Mouse (Mus musculus): ENCODE results near the gene Arap1. TPM values are rescaled to one million over a fixed set of nuclear protein-coding genes. Genes with fewer than 3 reads are reported as not detected.

Arap1 gene
- total and polyA plus RNA-seq, 3 experiments = 21.2 to 46.1 (median 38.5) TPM

DNA sequence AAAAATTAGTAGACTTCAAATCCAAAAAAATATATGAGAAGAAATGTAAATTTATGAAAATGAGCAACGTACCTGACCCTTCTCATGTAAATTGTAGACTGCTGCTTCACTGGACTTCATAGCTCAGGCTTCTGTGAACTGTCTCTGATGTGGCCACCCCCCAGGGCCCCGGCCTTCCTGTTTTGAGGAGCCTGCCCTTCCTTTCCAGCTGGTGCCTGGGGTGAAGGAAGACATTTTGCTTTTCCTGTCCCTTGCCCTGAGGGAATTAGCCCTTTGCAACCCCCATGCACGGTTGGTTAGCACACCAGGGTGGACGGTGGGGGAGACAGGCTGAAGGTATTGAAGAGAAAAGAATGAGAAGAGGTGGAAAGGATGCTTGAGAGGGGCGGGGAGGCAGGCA is 108.9 kb downstream of the Arap1 start:
- dilution Hi-C loops (cut with MboI; ENCODE audit: extremely low pct_ligation_motif_present, extremely low pct_unique_long_range_greater_than_20kb, low sequenced_read_pairs) = no loop called here
- no peak overlapping the region for H3K4me2 ChIP-seq (ENCODE audit: insufficient read depth, low read depth, poor library complexity, severe bottlenecking)
- H3K9me3 ChIP-seq (replicated peaks; ENCODE audit: low read length) = no peaks in the 10 kb centered on the region
- H3K9ac ChIP-seq (ENCODE audit: insufficient read depth, low read depth) = no peak overlapping the region
- peaks cover 2 to 57% of the 10 kb centered on the region in 2 experiments; a peak in 3 of 4 replicates for H3K4me1 ChIP-seq (ENCODE audit: control insufficient read depth in 1 of 2, insufficient read depth in 2 of 2)
- no peak for DNase-seq (ENCODE audit: extremely low read depth)
- H3K27ac ChIP-seq (ENCODE audit: insufficient read depth, low read depth) = no peak overlapping the region
- H3K36me3 ChIP-seq (replicated peaks in 1 of 2; ENCODE audit: control insufficient read depth in 1 of 2, insufficient read depth in 1 of 2, low read length in 1 of 2) = no peaks in the 10 kb centered on the region
- H3K79me2 ChIP-seq (replicated peaks; ENCODE audit: control insufficient read depth, extremely low read depth, insufficient read depth, poor library complexity, severe bottlenecking) = no peaks in the 10 kb centered on the region
- no peak for TF ChIP-seq JUND (conservative IDR thresholded peaks at IDR 0.05; ENCODE audit: low read depth, low read length)
- TF ChIP-seq JUN (IDR thresholded peaks at IDR 0.05; ENCODE audit: insufficient read depth, low read depth, low read length) = no peak
- no peak for TF ChIP-seq TCF12 (IDR thresholded peaks at IDR 0.05; ENCODE audit: low read depth, low read length)
- TF ChIP-seq MEF2A (IDR thresholded peaks at IDR 0.05; ENCODE audit: borderline replicate concordance, low read depth, low read length) = no peak
- TF ChIP-seq ZNF384 (IDR thresholded peaks at IDR 0.05; ENCODE audit: low read depth, low read length) = no peak
- TF ChIP-seq SIN3A (IDR thresholded peaks at IDR 0.05; ENCODE audit: low read length) = no peak
- TF ChIP-seq BHLHE40 (IDR thresholded peaks at IDR 0.05; ENCODE audit: low read depth, low read length) = no peak
- no peak for TF ChIP-seq CHD2 (IDR thresholded peaks at IDR 0.05; ENCODE audit: low read length)
- TF ChIP-seq NELFE (IDR thresholded peaks at IDR 0.05; ENCODE audit: low read depth, low read length) = no peak
- no peak for TF ChIP-seq KAT2A (IDR thresholded peaks at IDR 0.05; ENCODE audit: insufficient replicate concordance, low read length)
- no peak for TF ChIP-seq UBTF (IDR thresholded peaks at IDR 0.05; ENCODE audit: low read depth, low read length)
- no peak for TF ChIP-seq GABPA (IDR thresholded peaks at IDR 0.05; ENCODE audit: insufficient replicate concordance, low read depth, low read length)
- no peak for TF ChIP-seq RAD21 (IDR thresholded peaks at IDR 0.05; ENCODE audit: low read depth, low read length)
- no peak for TF ChIP-seq TBP (conservative IDR thresholded peaks at IDR 0.05; ENCODE audit: low read depth, low read length)
- TF ChIP-seq USF2 (conservative IDR thresholded peaks at IDR 0.05; ENCODE audit: low read depth, low read length) = no peak
- no peak for TF ChIP-seq ZMIZ1 (IDR thresholded peaks at IDR 0.05; ENCODE audit: low read depth, low read length)
- H3K27me3 ChIP-seq (replicated peaks) = peaks cover 85% of the 10 kb centered on the region
- in situ Hi-C loops (cut with MboI; ENCODE audit: low pct_ligation_motif_present, low pct_unique_long_range_greater_than_20kb, low sequenced_read_pairs) = loop anchor here (5.0 kb wide), 1 partner anchor 46 kb away; no protein-coding TSS in a partner anchor
- H3K4me3 ChIP-seq (replicated peaks in 1 of 3; ENCODE audit: low read depth in 2 of 3, low read length in 2 of 3, poor library complexity in 1 of 3) = no peak overlapping the region

DNA sequence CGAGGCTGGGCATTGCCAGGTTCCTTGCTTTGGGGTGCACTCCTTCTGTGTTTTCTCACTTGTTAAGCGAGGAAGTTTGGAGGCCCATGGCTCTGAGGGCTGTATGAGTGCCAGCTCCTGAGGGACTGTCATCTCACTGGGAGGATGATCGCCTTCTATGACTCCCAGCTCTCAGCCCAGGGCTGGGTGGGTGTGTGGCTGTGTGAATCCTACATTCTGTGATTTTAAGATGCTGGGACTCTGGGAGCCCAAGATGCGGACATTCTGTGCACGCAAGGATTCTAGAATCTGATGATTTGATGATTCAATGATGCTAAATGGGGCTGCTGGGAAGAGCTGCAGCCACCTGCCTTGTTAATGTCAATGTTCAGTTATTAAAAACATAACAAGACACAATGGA is 109.4 kb downstream of the Arap1 start:
- Histone ChIP-seq H3K4me1 (ENCODE audit: control insufficient read depth in 1 of 2, insufficient read depth in 2 of 2) (peaks cover 2 to 57% of the 10 kb centered on the region in 2 experiments; a peak in 3 of 4 replicates), H3K4me3 (replicated peaks in 1 of 3; ENCODE audit: low read depth in 2 of 3, low read length in 2 of 3, poor library complexity in 1 of 3) (no peak overlapping the region), H3K27me3 (replicated peaks) (peaks cover 85% of the 10 kb centered on the region), H3K36me3 (replicated peaks in 1 of 2; ENCODE audit: control insufficient read depth in 1 of 2, insufficient read depth in 1 of 2, low read length in 1 of 2) (no peaks in the 10 kb centered on the region), H3K27ac (ENCODE audit: insufficient read depth, low read depth) (no peak overlapping the region), H3K79me2 (replicated peaks; ENCODE audit: control insufficient read depth, extremely low read depth, insufficient read depth, poor library complexity, severe bottlenecking) (no peaks in the 10 kb centered on the region), H3K4me2 (ENCODE audit: insufficient read depth, low read depth, poor library complexity, severe bottlenecking) (no peak overlapping the region), H3K9me3 (replicated peaks; ENCODE audit: low read length) (no peaks in the 10 kb centered on the region), H3K9ac (ENCODE audit: insufficient read depth, low read depth) (no peak overlapping the region)
- in situ Hi-C loops (cut with MboI; ENCODE audit: low pct_ligation_motif_present, low pct_unique_long_range_greater_than_20kb, low sequenced_read_pairs) = loop anchor here (5.0 kb wide), 1 partner anchor 45 kb away; no protein-coding TSS in a partner anchor
- TF ChIP-seq JUND (conservative IDR thresholded peaks at IDR 0.05; ENCODE audit: low read depth, low read length) (no peak), CTCF (conservative IDR thresholded peaks at IDR 0.05 in 1 of 2, IDR thresholded peaks at IDR 0.05 in 1 of 2; ENCODE audit: low read depth in 2 of 2, low read length in 2 of 2) (no peak), RAD21 (IDR thresholded peaks at IDR 0.05; ENCODE audit: low read depth, low read length) (no peak), MAX (IDR thresholded peaks at IDR 0.05; ENCODE audit: low read length) (no peak), GABPA (IDR thresholded peaks at IDR 0.05; ENCODE audit: insufficient replicate concordance, low read depth, low read length) (no peak), JUN (IDR thresholded peaks at IDR 0.05; ENCODE audit: insufficient read depth, low read depth, low read length) (no peak), BHLHE40 (IDR thresholded peaks at IDR 0.05; ENCODE audit: low read depth, low read length) (no peak), ZC3H11A (IDR thresholded peaks at IDR 0.05; ENCODE audit: low read depth, low read length) (no peak), POLR2AphosphoS2 (IDR thresholded peaks at IDR 0.05; ENCODE audit: low read depth, low read length) (no peak), CHD1 (IDR thresholded peaks at IDR 0.05; ENCODE audit: low read depth, low read length) (no peak)
- DNase-seq (ENCODE audit: extremely low read depth) = no peak
- dilution Hi-C loops (cut with MboI; ENCODE audit: extremely low pct_ligation_motif_present, extremely low pct_unique_long_range_greater_than_20kb, low sequenced_read_pairs) = no loop called here

All from CH12.LX (cell line).